Mouse (Mus musculus): Measurements from ENCODE around the gene Zfp708. TPM values are rescaled to one million over a fixed set of nuclear protein-coding genes. Genes with fewer than 3 reads are reported as not detected.

Zfp708 gene
- total RNA-seq, 1 experiment: 0.49 TPM

DNA sequence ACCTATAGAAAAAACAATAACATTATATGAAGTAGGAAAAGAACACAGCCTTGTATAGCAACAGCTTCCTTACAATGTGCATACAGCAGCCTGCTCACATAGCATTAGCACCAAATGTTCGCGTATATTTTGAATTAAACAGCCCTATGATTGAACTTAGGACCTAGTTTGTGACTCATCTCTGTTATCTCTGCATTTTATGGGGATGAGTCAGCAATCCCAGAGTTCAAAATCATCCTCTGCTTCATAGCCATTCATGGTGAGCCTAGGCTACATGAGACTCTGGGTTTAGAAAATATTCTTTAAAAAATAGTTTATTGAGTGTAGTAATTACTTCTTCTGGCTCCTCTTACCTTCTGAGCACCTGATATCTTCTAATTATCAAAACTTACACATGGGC is 15.5 kb upstream of the Zfp708 start:
- H3K9me3 ChIP-seq (ENCODE audit: control insufficient read depth, insufficient read depth, low read depth, low read length): no peaks in the 10 kb centered on the region
- no peaks in the 10 kb centered on the region for H3K36me3 ChIP-seq (ENCODE audit: control insufficient read depth, insufficient read depth, low read length, poor library complexity, severe bottlenecking)
- in situ Hi-C loops (cut with MboI; ENCODE audit: low sequenced_read_pairs in 2 of 2, unreplicated experiment in 2 of 2): no loop called here
- no peak for DNase-seq (ENCODE audit: low read depth, low spot score)
- TF ChIP-seq ZC3H11A (IDR thresholded peaks at IDR 0.05; ENCODE audit: borderline replicate concordance, low read depth, low read length): no peak
- no peak for TF ChIP-seq ZNF384 (IDR thresholded peaks at IDR 0.05; ENCODE audit: low read depth, low read length)
- TF ChIP-seq CHD2 (IDR thresholded peaks at IDR 0.05; ENCODE audit: low read depth, low read length): no peak
- no peak for TF ChIP-seq MAFK (IDR thresholded peaks at IDR 0.05; ENCODE audit: insufficient read depth, low read depth, low read length)
- no peak for TF ChIP-seq HCFC1 (IDR thresholded peaks at IDR 0.05; ENCODE audit: borderline replicate concordance, insufficient read depth, low read length)
- H3K27ac ChIP-seq (ENCODE audit: insufficient read depth, low read depth, low read length, poor library complexity, severe bottlenecking): no peak overlapping the region
- peaks cover 0 to 2% of the 10 kb centered on the region in 2 experiments; a peak in 2 of 4 replicates for H3K4me1 ChIP-seq (ENCODE audit: control insufficient read depth in 2 of 2, insufficient read depth in 2 of 2, low read length in 2 of 2, poor library complexity in 1 of 2)
- H3K9ac ChIP-seq (ENCODE audit: insufficient read depth, low read depth, low read length, poor library complexity, severe bottlenecking): no peak overlapping the region
- no peak overlapping the region for H3K4me3 ChIP-seq (ENCODE audit: insufficient read depth in 1 of 2, low read depth in 1 of 2, low read length in 2 of 2, poor library complexity in 1 of 2, severe bottlenecking in 1 of 2)

- TF ChIP-seq HCFC1 (IDR thresholded peaks at IDR 0.05; ENCODE audit: borderline replicate concordance, insufficient read depth, low read length) (peak; percentile 82), ZNF384 (IDR thresholded peaks at IDR 0.05; ENCODE audit: low read depth, low read length) (no peak)
- no peaks in the 10 kb centered on the region for H3K36me3 ChIP-seq (ENCODE audit: control insufficient read depth, insufficient read depth, low read length, poor library complexity, severe bottlenecking)
- peak overlapping the region in 1 of 2 experiments; percentile 53; a peak in 2 of 4 replicates for H3K4me3 ChIP-seq (ENCODE audit: insufficient read depth in 1 of 2, low read depth in 1 of 2, low read length in 2 of 2, poor library complexity in 1 of 2, severe bottlenecking in 1 of 2)
- H3K27ac ChIP-seq (ENCODE audit: insufficient read depth, low read depth, low read length, poor library complexity, severe bottlenecking): no peak overlapping the region
- H3K9ac ChIP-seq (ENCODE audit: insufficient read depth, low read depth, low read length, poor library complexity, severe bottlenecking): no peak overlapping the region
- no peaks in the 10 kb centered on the region for H3K9me3 ChIP-seq (ENCODE audit: control insufficient read depth, insufficient read depth, low read depth, low read length)
- in situ Hi-C loops (cut with MboI; ENCODE audit: low sequenced_read_pairs in 2 of 2, unreplicated experiment in 2 of 2): no loop called here
- no peak for DNase-seq (ENCODE audit: low read depth, low spot score)
- H3K4me1 ChIP-seq (ENCODE audit: control insufficient read depth in 2 of 2, insufficient read depth in 2 of 2, low read length in 2 of 2, poor library complexity in 1 of 2): peaks cover 2% of the 10 kb centered on the region in 2 experiments; a peak in 3 of 4 replicates
These were observed 14.3 kb upstream of the Zfp708 start for GRCm38 (mm10) chr13:67112096-67112495.

GRCm38 (mm10) chr13:67108821-67109206 is 11.0 kb upstream of the Zfp708 start:
- H3K27ac ChIP-seq (ENCODE audit: insufficient read depth, low read depth, low read length, poor library complexity, severe bottlenecking): no peak overlapping the region
- peaks cover 2% of the 10 kb centered on the region in 2 experiments; a peak in 3 of 4 replicates for H3K4me1 ChIP-seq (ENCODE audit: control insufficient read depth in 2 of 2, insufficient read depth in 2 of 2, low read length in 2 of 2, poor library complexity in 1 of 2)
- no peak overlapping the region; the same call in 1 of the 2 replicates for H3K9ac ChIP-seq (ENCODE audit: insufficient read depth, low read depth, low read length, poor library complexity, severe bottlenecking)
- peaks cover 5% of the 10 kb centered on the region; the same call in 1 of the 2 replicates for H3K36me3 ChIP-seq (ENCODE audit: control insufficient read depth, insufficient read depth, low read length, poor library complexity, severe bottlenecking)
- H3K9me3 ChIP-seq (ENCODE audit: control insufficient read depth, insufficient read depth, low read depth, low read length): no peaks in the 10 kb centered on the region
- in situ Hi-C loops (cut with MboI; ENCODE audit: low sequenced_read_pairs in 2 of 2, unreplicated experiment in 2 of 2): no loop called here
- TF ChIP-seq HCFC1 (IDR thresholded peaks at IDR 0.05; ENCODE audit: borderline replicate concordance, insufficient read depth, low read length): no peak
- TF ChIP-seq ZC3H11A (IDR thresholded peaks at IDR 0.05; ENCODE audit: borderline replicate concordance, low read depth, low read length): no peak
- no peak for TF ChIP-seq ZNF384 (IDR thresholded peaks at IDR 0.05; ENCODE audit: low read depth, low read length)
- no peak for TF ChIP-seq MAFK (IDR thresholded peaks at IDR 0.05; ENCODE audit: insufficient read depth, low read depth, low read length)
- TF ChIP-seq CHD2 (IDR thresholded peaks at IDR 0.05; ENCODE audit: low read depth, low read length): no peak
- no peak for DNase-seq (ENCODE audit: low read depth, low spot score)
- peak overlapping the region in 1 of 2 experiments; percentile 87; a peak in 2 of 4 replicates for H3K4me3 ChIP-seq (ENCODE audit: insufficient read depth in 1 of 2, low read depth in 1 of 2, low read length in 2 of 2, poor library complexity in 1 of 2, severe bottlenecking in 1 of 2)

DNA sequence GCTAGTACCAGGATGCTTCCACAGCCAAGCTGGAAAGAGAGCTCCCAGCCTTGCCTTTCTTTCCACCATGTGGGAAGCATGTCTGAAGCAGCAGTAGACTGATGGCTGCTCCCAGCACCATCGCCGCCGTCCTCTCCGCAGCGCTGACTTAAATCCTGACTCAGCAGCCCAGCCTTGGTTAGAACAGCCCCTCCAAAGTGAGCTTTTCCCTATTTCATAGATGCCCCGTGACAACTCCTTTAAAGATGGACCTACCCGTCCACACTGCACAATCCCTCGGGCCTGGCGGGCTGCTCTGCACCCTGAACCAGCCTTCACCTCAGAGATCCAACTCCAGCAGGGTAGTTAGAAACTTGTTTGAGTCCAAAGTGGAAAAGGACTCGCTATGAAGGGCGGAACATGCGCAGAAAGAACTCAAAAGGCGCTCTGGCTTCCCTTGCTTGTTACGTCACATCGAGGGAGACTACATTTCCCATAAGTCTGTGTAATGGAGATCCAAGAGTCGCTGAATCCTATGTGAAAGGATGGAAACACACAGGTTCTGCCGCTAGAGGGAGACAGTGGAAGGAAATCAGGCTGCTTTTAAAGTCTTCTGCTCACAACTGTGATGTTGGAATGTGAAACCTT is 10.5 kb upstream of the Zfp708 start, which contains the start of gene Gm28557:
Gm28557 (minus strand) TSS at position 411 of the 627 bp plus-strand sequence.
- Histone ChIP-seq H3K4me1 (ENCODE audit: control insufficient read depth in 2 of 2, insufficient read depth in 2 of 2, low read length in 2 of 2, poor library complexity in 1 of 2) (peaks cover 2% of the 10 kb centered on the region in 2 experiments; a peak in 3 of 4 replicates), H3K9ac (ENCODE audit: insufficient read depth, low read depth, low read length, poor library complexity, severe bottlenecking) (peak within 1 kb of the TSS; percentile 83), H3K4me3 (ENCODE audit: insufficient read depth in 1 of 2, low read depth in 1 of 2, low read length in 2 of 2, poor library complexity in 1 of 2, severe bottlenecking in 1 of 2) (peak within 1 kb of the TSS; percentile 79 to 87), H3K36me3 (ENCODE audit: control insufficient read depth, insufficient read depth, low read length, poor library complexity, severe bottlenecking) (peaks cover 5% of the 10 kb centered on the region; the same call in 1 of the 2 replicates), H3K27ac (ENCODE audit: insufficient read depth, low read depth, low read length, poor library complexity, severe bottlenecking) (peak within 1 kb of the TSS; percentile 45; the same call in 1 of the 2 replicates), H3K9me3 (ENCODE audit: control insufficient read depth, insufficient read depth, low read depth, low read length) (no peaks in the 10 kb centered on the region)
- in situ Hi-C loops (cut with MboI; ENCODE audit: low sequenced_read_pairs in 2 of 2, unreplicated experiment in 2 of 2): no loop called here
- peak; percentile 99 for DNase-seq (ENCODE audit: low read depth, low spot score)
- no peak for TF ChIP-seq ZC3H11A (IDR thresholded peaks at IDR 0.05; ENCODE audit: borderline replicate concordance, low read depth, low read length)
- peak; percentile 94 for TF ChIP-seq MAFK (IDR thresholded peaks at IDR 0.05; ENCODE audit: insufficient read depth, low read depth, low read length)
- TF ChIP-seq HCFC1 (IDR thresholded peaks at IDR 0.05; ENCODE audit: borderline replicate concordance, insufficient read depth, low read length): peak; percentile 94

Data from ES-E14 (cell line).